Mouse (Mus musculus) forebrain, embryonic 11.5 days (tissue): ENCODE measurements around the gene Tsc22d3. TPM values are rescaled to one million over a fixed set of nuclear protein-coding genes. Genes with fewer than 3 reads are reported as not detected.
A peak's percentile ranks its signal among the peaks of the same experiment; 100 is the strongest.

Experiments
- ATAC-seq: fragments of 200-750 bp; cut with Nextera tagmentation; replicated peaks from 2 replicates; pipeline ENCODE4 v1.8.0; 2017; ENCODE audit warnings: moderate TSS enrichment; ENCODE audit not compliant: low FRiP score
- DNase-seq: peaks from one replicate; pipeline ENCODE4 v3.0.0-alpha.2; 2017; ENCODE audit warnings: low spot score
- H3K27ac ChIP-seq: fragments of 300-500 bp; sonication (generic); 2 replicates; pipeline ENCODE4 v1.5.1; 2014; ENCODE audit warnings: low read depth, low read length
- H3K27me3 ChIP-seq: fragments of 300-500 bp; sonication (generic); 2 replicates; pipeline ENCODE4 v1.6.1; 2014; ENCODE audit warnings: mild to moderate bottlenecking, low read length, mixed read lengths; ENCODE audit not compliant: control insufficient read depth, insufficient read depth
- H3K36me3 ChIP-seq: fragments of 300-500 bp; sonication (generic); 2 replicates; pipeline ENCODE4 v1.6.1; 2014; ENCODE audit warnings: mild to moderate bottlenecking, low read length, moderate library complexity, mixed read lengths; ENCODE audit not compliant: control insufficient read depth, insufficient read depth
- H3K4me1 ChIP-seq: fragments of 300-500 bp; sonication (generic); replicated peaks from 2 replicates; pipeline ENCODE4 v1.6.1; 2014; ENCODE audit warnings: low read length, mixed read lengths; ENCODE audit not compliant: control insufficient read depth, insufficient read depth
- H3K4me2 ChIP-seq: fragments of 300-500 bp; sonication (generic); 2 replicates; pipeline ENCODE4 v1.6.1; 2014; ENCODE audit warnings: low read depth, mild to moderate bottlenecking, low read length, moderate library complexity, mixed read lengths; ENCODE audit not compliant: severe bottlenecking
- H3K4me3 ChIP-seq: fragments of 300-500 bp; sonication (generic); 2 replicates; pipeline ENCODE4 v1.5.1; 2014; ENCODE audit warnings: low read depth, low read length
- H3K9ac ChIP-seq: fragments of 300-500 bp; sonication (generic); 2 replicates; pipeline ENCODE4 v1.6.1; 2014; ENCODE audit warnings: low read length
- H3K9me3 ChIP-seq: fragments of 300-500 bp; sonication (generic); 2 replicates; pipeline ENCODE4 v1.6.1; 2016; ENCODE audit warnings: low read length, mixed read lengths; ENCODE audit not compliant: control insufficient read depth
- WGBS: fragments of 180-500 bp; shearing (Covaris S2); extraction: QIAGEN DNeasy Blood & Tissue Kit; methylation state at CpG from one replicate; pipeline ENCODE4 v1.1.7; 2014; 5-methylcytosine and 5-hydroxymethylcytosine counted together
- polyA plus RNA-seq: library from polyadenylated mRNA; unstranded; fragments of >200 nt; fragmentation: Nextera tagmentation; extraction: Ambion mirVana; gene quantifications from 2 replicates; pipeline ENCODE4 v1.2.1, GENCODE M21; 2014

Gene Tsc22d3
- polyA plus RNA-seq, 1 experiment from 2014 or later: 105 TPM

DNA sequence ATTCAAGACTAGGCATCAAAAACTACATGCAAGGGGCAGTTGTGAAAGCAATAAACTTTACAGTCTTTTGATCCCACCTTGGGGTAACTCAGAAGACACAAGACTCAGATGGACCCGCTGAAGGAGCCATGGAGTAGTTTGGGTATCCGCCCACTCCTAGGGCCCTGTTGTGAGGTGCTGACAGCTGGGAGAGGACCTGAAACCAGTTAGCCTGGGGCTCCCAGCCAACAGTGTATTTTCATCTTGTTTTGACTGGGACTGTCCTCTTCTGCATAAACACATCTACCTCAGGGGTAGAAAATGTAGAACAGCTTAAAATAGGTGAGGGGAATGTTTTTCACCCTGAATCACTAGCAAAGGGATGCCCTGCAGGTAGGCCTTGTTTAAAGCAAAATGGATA lies 44.5 kb downstream of the Tsc22d3 start:
- H3K27me3 ChIP-seq: peaks cover 21% of the 10 kb centered on the region
- no peaks in the 10 kb centered on the region for H3K9me3 ChIP-seq
- no peak for ATAC-seq
- no peak overlapping the region for H3K4me2 ChIP-seq
- H3K9ac ChIP-seq: no peak overlapping the region
- no peak for DNase-seq
- H3K27ac ChIP-seq: no peak overlapping the region
- H3K4me1 ChIP-seq: no peaks in the 10 kb centered on the region
- H3K4me3 ChIP-seq: no peak overlapping the region
- WGBS: 78% methylated on average over 2 of the region's 2 CpGs
- H3K36me3 ChIP-seq: no peaks in the 10 kb centered on the region

DNA sequence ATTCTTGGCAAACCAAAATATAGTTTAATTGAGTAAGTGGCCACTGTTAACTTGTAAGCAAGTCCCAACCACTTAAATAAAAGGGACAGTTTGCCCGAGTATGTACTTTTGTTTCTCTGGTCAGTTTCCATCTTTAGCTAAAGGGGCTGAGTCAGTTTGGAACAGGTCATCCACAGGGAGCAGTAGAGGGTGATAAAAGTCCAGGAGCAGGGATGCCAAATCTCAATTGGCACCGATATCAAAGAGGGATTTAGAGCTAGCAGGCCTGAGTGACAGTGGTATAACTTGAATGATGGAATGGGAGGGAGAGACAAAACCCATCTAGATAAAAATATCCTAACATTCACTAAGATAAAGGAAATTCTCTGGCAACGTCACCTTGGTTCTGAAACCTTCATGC lies 45.0 kb downstream of the Tsc22d3 start:
- ATAC-seq (no peak), DNase-seq (no peak)
- Histone ChIP-seq H3K27me3 (peaks cover 23% of the 10 kb centered on the region), H3K27ac (no peak overlapping the region), H3K4me1 (no peaks in the 10 kb centered on the region), H3K4me3 (no peak overlapping the region), H3K4me2 (no peak overlapping the region), H3K9me3 (no peaks in the 10 kb centered on the region), H3K9ac (no peak overlapping the region), H3K36me3 (no peaks in the 10 kb centered on the region)
- WGBS: 75% methylated on average over 3 of the region's 3 CpGs

DNA sequence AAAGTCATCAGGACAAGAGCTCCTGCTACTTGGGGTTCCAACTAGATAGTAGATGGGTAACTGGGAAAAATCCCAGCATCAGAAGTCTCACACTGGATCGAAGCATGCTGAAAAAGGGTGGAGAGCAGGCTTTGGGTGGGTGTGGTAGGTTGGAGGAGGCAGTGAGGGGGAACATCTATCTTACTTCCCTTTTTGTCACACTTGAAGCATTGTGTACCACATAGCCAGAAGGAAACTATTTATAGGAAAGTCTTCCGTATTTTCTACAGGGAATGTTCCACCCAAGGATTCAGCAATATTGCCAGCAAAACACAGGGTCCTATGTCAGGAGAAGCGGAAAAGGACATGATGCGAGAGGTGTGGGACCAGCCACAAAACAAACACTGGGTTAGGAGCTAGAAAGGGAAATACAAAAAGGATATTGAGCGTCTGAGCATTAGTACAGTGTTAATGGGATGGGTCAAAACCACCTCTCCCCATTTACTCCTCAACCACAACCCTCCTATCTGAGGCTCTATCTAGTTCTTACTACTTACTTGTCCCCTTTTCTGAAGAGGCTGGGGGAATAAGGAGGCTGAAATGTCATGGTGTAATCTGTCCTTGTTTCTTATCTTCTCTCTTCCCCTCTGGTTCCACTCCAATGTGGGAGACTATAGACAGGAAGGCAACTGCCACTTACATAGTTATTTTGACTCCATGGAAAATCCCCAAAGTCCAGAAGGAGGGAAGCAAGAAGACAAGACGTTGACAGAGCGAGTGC lies 52.6 kb downstream of the Tsc22d3 start:
- DNase-seq (no peak), ATAC-seq (no peak)
- H3K4me1 ChIP-seq: no peaks in the 10 kb centered on the region
- H3K9ac ChIP-seq: no peak overlapping the region
- H3K27me3 ChIP-seq: peaks cover 24% of the 10 kb centered on the region
- 87% methylated on average over 7 of the region's 7 CpGs for WGBS
- H3K4me2 ChIP-seq: no peak overlapping the region
- no peak overlapping the region for H3K27ac ChIP-seq
- H3K4me3 ChIP-seq: no peak overlapping the region
- H3K36me3 ChIP-seq: no peaks in the 10 kb centered on the region
- no peaks in the 10 kb centered on the region for H3K9me3 ChIP-seq

DNA sequence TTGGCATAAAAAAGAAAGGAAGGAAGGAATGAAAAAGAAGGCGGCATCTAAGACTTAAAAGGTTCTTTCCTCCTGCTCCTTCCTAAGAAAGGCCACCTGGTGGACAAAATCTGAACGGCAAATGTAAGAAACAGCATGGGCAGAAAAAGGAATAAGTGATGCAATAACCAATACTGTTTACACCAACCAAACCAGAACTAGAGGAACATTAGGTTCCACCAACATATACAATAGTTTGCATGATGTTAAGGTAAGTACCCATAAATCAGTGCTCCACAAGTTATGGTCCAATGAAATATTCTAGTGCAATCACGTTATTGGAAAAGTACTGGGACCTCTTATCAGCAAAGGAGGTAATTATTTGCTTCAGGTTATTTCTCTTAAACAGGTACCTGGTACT lies 55.7 kb downstream of the Tsc22d3 start:
- H3K4me2 ChIP-seq: no peak overlapping the region
- DNase-seq (no peak), ATAC-seq (no peak)
- H3K4me1 ChIP-seq: 0 out of 2 replicates have a peak, but pooled peaks cover 2% of the 10 kb centered on the region
- no peaks in the 10 kb centered on the region for H3K36me3 ChIP-seq
- H3K4me3 ChIP-seq: no peak overlapping the region
- H3K27ac ChIP-seq: no peak overlapping the region
- no peaks in the 10 kb centered on the region for H3K9me3 ChIP-seq
- WGBS: 46% methylated on average over 3 of the region's 3 CpGs
- no peak overlapping the region for H3K9ac ChIP-seq
- H3K27me3 ChIP-seq: peaks cover 27% of the 10 kb centered on the region

DNA sequence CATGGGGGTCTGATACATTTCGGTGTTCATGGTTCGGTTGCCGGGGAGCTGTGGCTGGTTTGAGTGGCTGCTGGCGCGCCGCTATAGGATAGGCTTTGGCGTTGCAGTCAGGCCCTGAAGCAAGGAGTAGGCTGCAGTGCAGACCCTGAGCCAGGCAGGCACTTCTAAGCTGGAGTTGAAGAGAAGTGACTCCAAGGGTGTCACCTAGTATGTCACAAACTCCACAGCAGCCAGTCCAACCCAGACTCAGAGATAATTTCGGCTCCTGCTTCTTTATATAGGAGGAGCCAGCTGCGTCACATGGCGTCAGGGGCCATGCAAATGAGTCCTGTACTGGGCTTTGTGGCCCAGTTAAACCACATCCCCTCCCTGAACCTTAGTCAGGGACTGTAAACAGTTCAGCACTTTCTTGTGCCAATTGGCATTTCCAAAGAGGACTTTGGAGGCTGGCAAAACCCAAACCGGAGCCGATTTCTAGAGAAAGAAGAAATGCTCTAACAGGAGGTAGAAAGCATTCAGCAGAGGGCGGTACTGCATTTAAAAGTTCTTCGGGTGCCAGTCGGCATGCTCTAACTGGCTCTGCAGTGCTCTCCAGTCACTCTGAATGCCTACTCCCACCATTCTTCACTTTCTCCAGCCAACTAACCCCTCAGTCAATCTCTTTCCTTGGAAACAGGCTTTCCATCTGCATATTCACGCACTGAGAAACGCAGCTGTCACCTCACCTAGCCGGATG lies 57.4 kb downstream of the Tsc22d3 start:
- peak; percentile 76 for ATAC-seq
- H3K36me3 ChIP-seq: no peaks in the 10 kb centered on the region
- peaks cover 22% of the 10 kb centered on the region for H3K27me3 ChIP-seq
- peak overlapping the region; percentile 50; the same call in 1 of the 2 replicates for H3K27ac ChIP-seq
- H3K9me3 ChIP-seq: no peaks in the 10 kb centered on the region
- 26% methylated on average over 18 of the region's 18 CpGs for WGBS
- H3K4me2 ChIP-seq: peak overlapping the region; percentile 61
- DNase-seq: peak; percentile 63
- H3K9ac ChIP-seq: peak overlapping the region; percentile 67
- 0 out of 2 replicates have a peak, but pooled peaks cover 2% of the 10 kb centered on the region for H3K4me1 ChIP-seq
- peak overlapping the region; percentile 30 for H3K4me3 ChIP-seq

DNA sequence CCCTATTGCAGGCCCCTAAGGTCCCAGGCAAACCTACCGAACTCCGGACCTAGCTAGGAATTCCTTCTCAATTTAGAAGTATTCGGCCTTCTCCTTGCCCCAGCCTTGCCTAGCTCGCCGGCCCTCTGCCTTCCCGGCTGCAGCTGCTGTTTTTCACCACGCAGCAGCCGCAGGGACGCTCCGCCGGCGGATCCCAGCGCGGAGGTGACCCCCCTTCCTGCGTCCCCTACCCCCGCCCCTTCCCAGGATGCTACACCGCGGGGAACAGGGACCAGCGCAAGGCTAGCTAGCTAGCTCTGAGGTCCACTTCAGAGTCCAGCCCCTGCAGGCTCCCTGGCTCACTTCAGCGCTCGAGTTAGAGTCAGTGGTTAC lies 58.0 kb downstream of the Tsc22d3 start:
- Histone ChIP-seq H3K27ac (peak overlapping the region; percentile 50; the same call in 1 of the 2 replicates), H3K27me3 (peaks cover 20% of the 10 kb centered on the region), H3K4me3 (peak overlapping the region; percentile 30), H3K4me1 (0 out of 2 replicates have a peak, but pooled peaks cover 2% of the 10 kb centered on the region), H3K36me3 (no peaks in the 10 kb centered on the region), H3K9ac (peak overlapping the region; percentile 67), H3K4me2 (peak overlapping the region; percentile 61), H3K9me3 (no peaks in the 10 kb centered on the region)
- 18% methylated on average over 21 of the region's 21 CpGs for WGBS
- DNase-seq (peak; percentile 78), ATAC-seq (peak; percentile 91)

DNA sequence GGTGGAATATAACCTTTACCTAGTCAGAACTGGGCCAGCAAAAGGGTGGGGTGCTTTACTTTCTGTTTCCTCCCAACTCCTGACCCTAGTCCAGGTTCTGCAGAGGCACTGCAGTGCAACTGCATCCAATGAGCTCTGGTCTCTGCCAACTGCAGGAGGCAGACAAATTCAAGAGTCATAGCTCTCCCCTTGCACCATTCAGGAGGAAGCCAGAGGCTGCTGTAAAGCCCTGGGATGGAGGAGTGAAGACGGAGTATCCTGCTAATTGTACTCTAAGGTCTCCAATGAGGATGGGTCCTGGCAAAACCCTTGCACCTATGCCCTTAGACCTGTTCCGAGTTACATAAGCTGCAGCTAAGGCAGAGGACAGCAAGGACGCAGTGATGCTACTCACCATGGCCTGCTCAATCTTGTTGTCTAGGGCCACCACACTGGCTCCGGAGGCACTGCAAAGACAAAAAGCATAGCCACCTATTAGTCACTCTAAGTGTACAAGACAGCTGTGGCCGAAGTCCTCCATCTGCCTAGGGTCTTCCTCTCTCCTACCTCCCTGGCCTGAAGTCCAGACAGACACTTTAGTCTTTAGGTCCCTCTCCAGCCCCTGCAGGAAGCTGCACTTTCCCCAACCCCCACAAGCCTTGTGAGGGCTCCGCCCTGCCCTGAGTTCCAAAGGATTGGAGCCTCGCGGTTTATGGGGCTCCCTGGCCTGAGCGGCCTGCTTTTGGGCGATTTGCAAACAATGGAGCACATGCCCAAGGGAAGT lies 58.6 kb downstream of the Tsc22d3 start:
- H3K4me3 ChIP-seq: peak overlapping the region; percentile 30
- H3K4me2 ChIP-seq: peak overlapping the region; percentile 61
- H3K27me3 ChIP-seq: peaks cover 15% of the 10 kb centered on the region
- peak overlapping the region; percentile 67 for H3K9ac ChIP-seq
- H3K9me3 ChIP-seq: no peaks in the 10 kb centered on the region
- DNase-seq (peak; percentile 62), ATAC-seq (peak; percentile 65)
- H3K4me1 ChIP-seq: 0 out of 2 replicates have a peak, but pooled peaks cover 2% of the 10 kb centered on the region
- WGBS: 21% methylated on average over 10 of the region's 10 CpGs
- H3K36me3 ChIP-seq: no peaks in the 10 kb centered on the region
- H3K27ac ChIP-seq: peak overlapping the region; percentile 50; the same call in 1 of the 2 replicates

DNA sequence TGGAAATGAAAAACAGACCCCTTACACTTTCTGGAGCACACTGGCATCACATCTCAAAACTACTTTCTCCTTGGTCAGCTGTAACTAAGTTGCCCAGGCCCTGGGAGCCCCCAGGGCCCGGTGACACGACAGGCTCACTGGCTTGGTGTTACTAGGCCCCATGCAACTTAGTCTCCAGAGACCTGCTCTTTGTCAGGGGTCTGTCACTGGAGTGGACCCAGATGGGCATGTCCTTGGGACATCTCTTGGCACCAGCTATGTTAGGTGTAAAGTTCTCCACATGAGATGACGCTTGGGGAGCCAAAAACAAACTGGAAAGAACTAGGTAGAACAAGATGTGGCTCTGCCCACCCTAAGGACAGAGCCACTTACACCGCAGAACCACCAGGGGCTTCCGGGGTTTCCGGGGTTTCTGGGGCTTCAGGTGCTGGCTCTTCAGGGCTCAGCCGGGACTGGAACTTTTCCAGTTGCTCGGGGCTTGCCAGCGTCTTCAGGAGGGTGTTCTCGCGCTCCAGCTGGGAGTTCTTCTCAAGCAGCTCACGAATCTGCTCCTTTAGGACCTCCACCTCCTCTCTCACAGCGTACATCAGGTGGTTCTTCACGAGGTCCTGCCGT lies 59.9 kb downstream of the Tsc22d3 start:
- 86% methylated on average over 15 of the region's 15 CpGs for WGBS
- DNase-seq (no peak), ATAC-seq (no peak)
- Histone ChIP-seq H3K27ac (no peak overlapping the region), H3K36me3 (no peaks in the 10 kb centered on the region), H3K9me3 (no peaks in the 10 kb centered on the region), H3K9ac (no peak overlapping the region), H3K4me1 (0 out of 2 replicates have a peak, but pooled peaks cover 2% of the 10 kb centered on the region), H3K4me3 (no peak overlapping the region), H3K27me3 (peaks cover 15% of the 10 kb centered on the region), H3K4me2 (no peak overlapping the region)
